Mouse (Mus musculus): ENCODE data around the gene Rnf183. TPM values are rescaled to one million over a fixed set of nuclear protein-coding genes. Genes with fewer than 3 reads are reported as not detected.

Gene Rnf183
- total RNA-seq, 2 experiments from 2014 or later, result not detected

- no peak for DNase-seq
Observed at GRCm38 (mm10) chr4:62430678-62431077, 4.4 kb downstream of the Rnf183 start.

GRCm38 (mm10) chr4:62429616-62430015 is 5.4 kb downstream of the Rnf183 start:
- DNase-seq, result no peak

GRCm38 (mm10) chr4:62427978-62428758 is 6.9 kb downstream of the Rnf183 start:
- DNase-seq, result no peak

GRCm38 (mm10) chr4:62425891-62426290 is 9.2 kb downstream of the Rnf183 start:
- no peak for DNase-seq

- no peak for DNase-seq
Observed at GRCm38 (mm10) chr4:62419091-62419490, 16.0 kb downstream of the Rnf183 start.

- DNase-seq, result no peak
Observed at GRCm38 (mm10) chr4:62418448-62418847, 16.6 kb downstream of the Rnf183 start.

GRCm38 (mm10) chr4:62411606-62412005 is 23.4 kb downstream of the Rnf183 start:
- DNase-seq, result no peak

- no peak for DNase-seq
Observed at GRCm38 (mm10) chr4:62410325-62410724, 24.7 kb downstream of the Rnf183 start.

GRCm38 (mm10) chr4:62409615-62410014 is 25.4 kb downstream of the Rnf183 start:
- DNase-seq, result no peak

GRCm38 (mm10) chr4:62408601-62409282 is 26.3 kb downstream of the Rnf183 start, which contains the start of the genes Cdc26 and Prpf4:
Gene Cdc26, minus strand, starts transcription at chr4:62408642.
Gene Prpf4, plus strand, starts transcription at chr4:62408797.
- peak; percentile 95 for DNase-seq

GRCm38 (mm10) chr4:62407730-62408582 is 27.1 kb downstream of the Rnf183 start:
- peak; percentile 29 for DNase-seq

- no peak for DNase-seq
Observed at GRCm38 (mm10) chr4:62406133-62406532, 28.9 kb downstream of the Rnf183 start.

- no peak for DNase-seq
Observed at GRCm38 (mm10) chr4:62398956-62399355, 36.1 kb downstream of the Rnf183 start.

GRCm38 (mm10) chr4:62397616-62398365 is 37.3 kb downstream of the Rnf183 start:
- no peak for DNase-seq

- DNase-seq, result no peak
Observed at GRCm38 (mm10) chr4:62395806-62396205, 39.2 kb downstream of the Rnf183 start.

GRCm38 (mm10) chr4:62393459-62393858 is 41.6 kb downstream of the Rnf183 start:
- no peak for DNase-seq

- DNase-seq, result no peak
Observed at GRCm38 (mm10) chr4:62391892-62392291, 43.2 kb downstream of the Rnf183 start.

GRCm38 (mm10) chr4:62389592-62390512 is 45.2 kb downstream of the Rnf183 start:
- no peak for DNase-seq

- no peak for DNase-seq
Observed at GRCm38 (mm10) chr4:62385439-62385838, 49.6 kb downstream of the Rnf183 start.

GRCm38 (mm10) chr4:62384159-62384558 is 50.9 kb downstream of the Rnf183 start:
- DNase-seq, result no peak

GRCm38 (mm10) chr4:62383752-62384151 is 51.3 kb downstream of the Rnf183 start:
- no peak for DNase-seq
